Mouse (Mus musculus): ENCODE results near the gene Dpp9.
A peak's percentile ranks its signal among the peaks of the same experiment; 100 is the strongest.

DNA sequence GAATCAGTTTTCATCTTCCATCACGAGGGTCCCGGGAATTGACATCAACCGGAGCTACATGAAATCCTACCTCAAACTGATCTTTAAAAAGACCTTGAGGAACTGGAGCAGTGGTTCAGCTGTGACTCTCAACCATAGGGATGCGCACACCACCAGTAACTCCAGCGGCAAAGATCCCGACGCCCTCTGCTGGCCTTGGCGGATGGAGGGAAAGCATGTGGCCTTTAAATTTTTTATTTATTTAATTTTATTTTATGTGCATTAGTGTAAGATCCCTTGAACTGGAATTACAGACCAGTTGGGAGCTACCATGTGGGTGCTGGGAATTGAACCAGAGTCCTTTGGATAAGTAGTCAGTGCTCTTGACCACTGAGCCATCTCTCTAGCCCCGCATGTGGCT lies 36.7 kb upstream of the Dpp9 start:
- TF ChIP-seq CTCF (IDR thresholded peaks at IDR 0.05; ENCODE audit: low read depth, low read length) (0 out of 2 replicates have a peak, but pooled peaks have one; percentile 19), POLR2A (IDR thresholded peaks at IDR 0.05; ENCODE audit: extremely low read depth, insufficient read depth, low read length) (no peak)

Measured in liver, adult 2 months (tissue).